Mouse (Mus musculus) small intestine, adult 2 months (tissue): ENCODE data around the gene Rab37. TPM values are rescaled to one million over a fixed set of nuclear protein-coding genes. Genes with fewer than 3 reads are reported as not detected.

ENCODE experiments used
- H3K27ac ChIP-seq: fragments of 200-500 bp; 2 replicates; pipeline ENCODE4 v1.5.1; 2012; ENCODE audit warnings: low read depth, low read length, control low read depth, inconsistent platforms; ENCODE audit not compliant: insufficient read depth
- H3K27me3 ChIP-seq: fragments of 200-500 bp; 2 replicates; pipeline ENCODE4 v1.6.1; 2012; ENCODE audit warnings: mild to moderate bottlenecking, moderate library complexity, low read length, inconsistent platforms; ENCODE audit not compliant: control insufficient read depth, insufficient read depth
- H3K36me3 ChIP-seq: fragments of 200-500 bp; 2 replicates; pipeline ENCODE4 v1.6.1; 2012; ENCODE audit warnings: mild to moderate bottlenecking, low read length, control low read depth, inconsistent platforms; ENCODE audit not compliant: control insufficient read depth, insufficient read depth
- H3K4me1 ChIP-seq: fragments of 200-500 bp; 2 replicates; pipeline ENCODE4 v1.6.1; 2012; ENCODE audit warnings: low read length, inconsistent platforms, mixed read lengths; ENCODE audit not compliant: control insufficient read depth, insufficient read depth, insufficient read length
- H3K4me3 ChIP-seq: fragments of 200-500 bp; 2 replicates; pipeline ENCODE4 v1.5.1; 2012; ENCODE audit warnings: low read depth, mild to moderate bottlenecking, control low read depth, inconsistent platforms, low read length, moderate library complexity
- CTCF ChIP-seq: fragments of 200-500 bp; IDR thresholded peaks from 2 replicates; pipeline ENCODE4 v1.5.1; 2012; ENCODE audit warnings: low read depth, mild to moderate bottlenecking, control low read depth, inconsistent platforms, low read length, moderate library complexity, mixed read lengths; ENCODE audit not compliant: insufficient replicate concordance, insufficient read length; ENCODE audit errors: extremely low read depth
- POLR2A ChIP-seq: fragments of 200-500 bp; IDR thresholded peaks from 2 replicates; pipeline ENCODE4 v1.6.1; 2012; ENCODE audit warnings: low read depth, mild to moderate bottlenecking, control low read depth, inconsistent platforms, low read length, moderate library complexity
- WGBS: fragments of 180-500 bp; shearing (Covaris S2); methylation state at CpG from one replicate; pipeline ENCODE4 v1.1.7; 2018; 5-methylcytosine and 5-hydroxymethylcytosine counted together
- polyA plus RNA-seq: library from polyadenylated mRNA; depleted of rRNA; stranded (reverse); fragments of >200 nt; gene quantifications from 2 replicates; pipeline ENCODE4 v1.2.3, GENCODE M21; 2012

The Rab37 gene
- polyA plus RNA-seq, 1 experiment = 2.2 TPM

DNA sequence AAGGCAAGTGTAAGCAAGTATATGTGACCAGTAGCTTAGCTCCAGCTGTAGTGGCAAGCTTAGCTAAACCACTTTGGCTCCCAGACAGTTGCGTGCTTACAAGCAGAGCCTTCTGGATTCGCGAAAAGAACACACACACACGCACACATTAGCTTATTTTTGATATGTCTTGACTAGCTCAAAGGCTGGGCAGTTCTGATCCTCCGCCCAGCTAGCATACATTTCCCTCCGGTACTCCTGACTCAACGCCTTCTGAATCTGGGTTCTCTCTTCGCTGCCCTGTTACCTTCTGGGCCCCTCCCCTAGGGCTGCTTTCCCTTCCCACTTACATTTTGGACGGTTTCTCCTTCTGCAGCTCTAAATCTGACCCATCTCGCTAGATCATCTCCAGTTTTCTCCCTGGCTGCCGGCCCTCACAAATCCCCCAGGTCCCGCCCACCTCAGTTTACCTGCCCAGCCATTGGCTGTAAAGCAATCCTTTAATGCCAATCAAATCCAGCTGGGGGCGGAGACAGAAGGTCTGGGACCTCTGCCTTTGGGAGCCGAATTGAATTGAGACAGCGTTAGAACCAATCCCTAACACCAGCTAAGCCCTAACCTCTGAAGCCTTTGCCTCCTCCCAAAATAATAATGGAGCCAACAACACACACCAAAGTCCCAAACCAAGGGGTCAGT, 60.7 kb downstream of the Rab37 start:
- H3K36me3 ChIP-seq = no peaks in the 10 kb centered on the region
- WGBS = 7% methylated on average over 15 of the region's 15 CpGs
- H3K27ac ChIP-seq = no peak overlapping the region
- H3K4me1 ChIP-seq = peaks cover 6% of the 10 kb centered on the region
- TF ChIP-seq CTCF = no peak
- TF ChIP-seq POLR2A = no peak; the same call in 1 of the 2 replicates
- peak overlapping the region; percentile 50 for H3K4me3 ChIP-seq
- 0 out of 2 replicates have a peak, but pooled peaks cover 6% of the 10 kb centered on the region for H3K27me3 ChIP-seq

- peaks cover 6% of the 10 kb centered on the region for H3K4me1 ChIP-seq
- H3K27ac ChIP-seq = no peak overlapping the region
- 68% methylated on average over 9 of the region's 9 CpGs for WGBS
- H3K4me3 ChIP-seq = no peak overlapping the region
- no peaks in the 10 kb centered on the region for H3K36me3 ChIP-seq
- 0 out of 2 replicates have a peak, but pooled peaks cover 6% of the 10 kb centered on the region for H3K27me3 ChIP-seq
- no peak for TF ChIP-seq CTCF
- TF ChIP-seq POLR2A = no peak
Observed at GRCm38 (mm10) chr11:115153088-115153487, 61.9 kb downstream of the Rab37 start.

GRCm38 (mm10) chr11:115153699-115154292, 62.6 kb downstream of the Rab37 start:
- under 1% methylated on average over 35 of the region's 35 CpGs for WGBS
- peaks cover 6% of the 10 kb centered on the region for H3K4me1 ChIP-seq
- 0 out of 2 replicates have a peak, but pooled peaks cover 6% of the 10 kb centered on the region for H3K27me3 ChIP-seq
- peak overlapping the region; percentile 45 for H3K27ac ChIP-seq
- H3K36me3 ChIP-seq = no peaks in the 10 kb centered on the region
- H3K4me3 ChIP-seq = peak overlapping the region; percentile 49
- TF ChIP-seq CTCF = peak; percentile 90
- TF ChIP-seq POLR2A = peak; percentile 74

GRCm38 (mm10) chr11:115155053-115155634, 63.9 kb downstream of the Rab37 start:
- H3K4me3 ChIP-seq = peak overlapping the region; percentile 43
- H3K27me3 ChIP-seq = 0 out of 2 replicates have a peak, but pooled peaks cover 6% of the 10 kb centered on the region
- TF ChIP-seq CTCF = no peak
- TF ChIP-seq POLR2A = no peak
- H3K4me1 ChIP-seq = peaks cover 13% of the 10 kb centered on the region
- H3K36me3 ChIP-seq = no peaks in the 10 kb centered on the region
- peak overlapping the region; percentile 10; the same call in 1 of the 2 replicates for H3K27ac ChIP-seq
- 9% methylated on average over 5 of the region's 5 CpGs for WGBS

DNA sequence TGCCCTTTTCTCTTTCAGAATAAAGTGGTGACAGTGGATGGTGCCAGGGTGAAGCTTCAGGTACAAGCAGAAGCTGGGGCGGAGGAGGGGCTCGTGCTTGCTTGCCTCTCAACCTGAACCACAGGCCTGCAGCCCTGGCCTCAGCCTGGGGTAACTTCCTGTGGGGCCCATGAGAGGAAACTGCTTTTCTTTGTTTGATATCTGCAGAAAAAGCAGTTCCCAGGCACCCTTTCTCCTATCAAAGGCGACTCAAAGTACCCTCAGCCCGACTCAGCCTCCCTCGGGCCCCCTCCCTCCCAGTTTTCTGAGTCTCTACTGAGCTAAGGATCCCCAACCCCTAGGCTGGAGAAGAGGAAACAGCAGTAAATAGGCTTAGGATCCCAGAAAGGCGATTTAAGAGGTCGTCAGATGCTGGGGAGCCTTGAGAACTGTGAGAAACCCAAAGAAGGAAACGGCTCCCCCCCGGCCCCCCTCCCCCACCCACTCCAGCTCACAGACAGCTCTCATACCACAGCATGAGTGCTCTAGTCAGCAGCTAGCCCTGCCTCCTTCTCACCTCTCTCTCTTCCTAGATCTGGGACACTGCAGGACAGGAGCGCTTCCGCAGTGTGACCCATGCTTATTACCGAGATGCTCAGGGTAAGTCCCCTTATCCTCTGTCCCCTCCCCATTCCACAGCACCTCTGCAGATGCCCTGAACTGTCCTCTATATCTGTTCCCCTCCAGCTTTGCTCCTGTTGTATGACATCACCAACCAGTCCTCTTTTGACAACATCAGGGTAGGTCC, 66.9 kb downstream of the Rab37 start:
- H3K4me1 ChIP-seq = peaks cover 29% of the 10 kb centered on the region
- no peak overlapping the region for H3K4me3 ChIP-seq
- 0 out of 2 replicates have a peak, but pooled peaks cover 6% of the 10 kb centered on the region for H3K27me3 ChIP-seq
- TF ChIP-seq POLR2A = no peak
- no peak for TF ChIP-seq CTCF
- peak overlapping the region; percentile 47 for H3K27ac ChIP-seq
- WGBS = 30% methylated on average over 12 of the region's 12 CpGs
- H3K36me3 ChIP-seq = no peaks in the 10 kb centered on the region

DNA sequence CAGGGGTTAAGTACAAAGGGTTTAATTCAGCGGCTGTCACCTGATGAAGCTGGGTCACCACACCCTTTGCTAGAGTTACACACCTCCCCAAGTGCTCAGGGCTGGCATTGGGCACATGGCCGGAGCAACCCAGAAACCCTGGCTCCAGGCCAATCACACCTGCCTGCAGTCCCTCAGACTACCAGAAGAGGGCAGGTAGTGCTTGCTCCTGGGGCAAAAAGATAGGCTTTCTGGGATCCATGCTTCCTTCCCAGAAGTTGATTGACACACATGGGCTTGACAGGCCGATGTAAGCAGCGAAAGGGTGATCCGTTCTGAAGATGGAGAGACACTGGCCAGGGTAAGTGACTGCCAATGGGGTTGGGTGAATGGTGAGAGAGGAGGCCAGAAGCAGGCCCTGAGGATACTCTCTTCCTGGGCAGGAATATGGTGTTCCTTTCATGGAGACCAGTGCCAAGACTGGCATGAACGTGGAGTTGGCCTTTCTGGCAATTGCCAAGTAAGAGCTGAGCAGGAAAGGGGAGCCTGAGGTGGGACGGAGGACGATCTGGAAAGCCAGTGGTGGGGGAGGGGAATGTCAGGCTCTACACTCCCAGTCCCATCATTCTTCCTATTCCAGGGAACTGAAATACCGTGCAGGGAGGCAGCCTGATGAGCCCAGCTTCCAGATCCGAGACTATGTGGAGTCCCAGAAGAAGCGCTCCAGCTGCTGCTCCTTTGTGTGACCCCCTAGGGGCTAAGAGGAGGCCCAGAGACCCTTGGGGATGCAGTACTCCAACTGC, 69.0 kb downstream of the Rab37 start:
- WGBS = 44% methylated on average over 11 of the region's 11 CpGs

More for the DNA sequence above, 69.0 kb downstream of the Rab37 start:
- Histone ChIP-seq H3K4me1 (peaks cover 24% of the 10 kb centered on the region), H3K27me3 (0 out of 2 replicates have a peak, but pooled peaks cover 3% of the 10 kb centered on the region), H3K4me3 (no peak overlapping the region), H3K27ac (peak overlapping the region; percentile 95), H3K36me3 (no peaks in the 10 kb centered on the region)
- TF ChIP-seq CTCF = peak; percentile 84; the same call in 1 of the 2 replicates
- no peak for TF ChIP-seq POLR2A
